Mouse (Mus musculus) heart, embryonic 14.5 days (tissue): ENCODE data around the gene Lgi2. TPM values are rescaled to one million over a fixed set of nuclear protein-coding genes. Genes with fewer than 3 reads are reported as not detected.
A peak's percentile ranks its signal among the peaks of the same experiment; 100 is the strongest.

Experiments used
- ATAC-seq: fragments of 200-750 bp; cut with Nextera tagmentation; 2 replicates; pipeline ENCODE4 v1.8.0; 2017; ENCODE audit warnings: low read depth, moderate TSS enrichment; ENCODE audit not compliant: insufficient number of reproducible peaks, insufficient read depth, low FRiP score
- H3K27ac ChIP-seq, 2 experiments: fragments of 200-500 bp in 1 of 2; fragments of 300-500 bp in 1 of 2; sonication (generic) in 1 of 2; replicated peaks in 1 of 2; 2 replicates each; pipeline ENCODE4 v1.5.1; 2012 to 2014; ENCODE audit warnings: low read depth in 2 of 2, low read length in 2 of 2, control low read depth in 1 of 2, mild to moderate bottlenecking in 1 of 2, mixed read lengths in 1 of 2; ENCODE audit not compliant: control insufficient read depth in 1 of 2, insufficient read depth in 1 of 2
- H3K27me3 ChIP-seq: fragments of 300-500 bp; sonication (generic); 2 replicates; pipeline ENCODE4 v1.6.1; 2014; ENCODE audit warnings: mild to moderate bottlenecking, low read length, control low read depth; ENCODE audit not compliant: control insufficient read depth, insufficient read depth
- H3K36me3 ChIP-seq: fragments of 300-500 bp; sonication (generic); 2 replicates; pipeline ENCODE4 v1.6.1; 2014; ENCODE audit warnings: mild to moderate bottlenecking, control low read depth, low read length, mixed read lengths; ENCODE audit not compliant: control insufficient read depth, insufficient read depth
- H3K4me1 ChIP-seq, 2 experiments: fragments of 200-500 bp in 1 of 2; fragments of 300-500 bp in 1 of 2; sonication (generic) in 1 of 2; 2 replicates each; pipeline ENCODE4 v1.6.1; 2012 to 2014; ENCODE audit warnings: low read length in 2 of 2, control low read depth in 1 of 2, mixed read lengths in 1 of 2; ENCODE audit not compliant: control insufficient read depth in 2 of 2, insufficient read depth in 2 of 2
- H3K4me2 ChIP-seq: fragments of 300-500 bp; sonication (generic); 2 replicates; pipeline ENCODE4 v1.6.1; 2014; ENCODE audit warnings: mild to moderate bottlenecking, low read length
- H3K4me3 ChIP-seq, 2 experiments: fragments of 200-500 bp in 1 of 2; fragments of 300-500 bp in 1 of 2; sonication (generic) in 1 of 2; 2 replicates each; pipeline ENCODE4 v1.5.1; 2012 to 2014; ENCODE audit warnings: low read length in 2 of 2, mild to moderate bottlenecking in 2 of 2, control low read depth in 1 of 2, low read depth in 1 of 2, moderate library complexity in 1 of 2; ENCODE audit not compliant: control insufficient read depth in 1 of 2, insufficient read depth in 1 of 2
- H3K9ac ChIP-seq: fragments of 300-500 bp; sonication (generic); 2 replicates; pipeline ENCODE4 v1.6.1; 2014; ENCODE audit warnings: mild to moderate bottlenecking, low read length
- H3K9me3 ChIP-seq: fragments of 300-500 bp; sonication (generic); 2 replicates; pipeline ENCODE4 v1.6.1; 2016; ENCODE audit warnings: low read length, control low read depth; ENCODE audit not compliant: control insufficient read depth
- WGBS: fragments of 180-500 bp; shearing (Covaris S2); extraction: QIAGEN DNeasy Blood & Tissue Kit; methylation state at CpG from one replicate; pipeline ENCODE4 v1.1.7; 2014; 5-methylcytosine and 5-hydroxymethylcytosine counted together
- polyA plus RNA-seq: library from polyadenylated mRNA; unstranded; fragments of >200 nt; fragmentation: Nextera tagmentation; extraction: Ambion mirVana; gene quantifications from 2 replicates; pipeline ENCODE4 v1.2.1, GENCODE M21; 2014

Gene Lgi2
- polyA plus RNA-seq, 1 experiment from 2014 or later: 2.1 TPM

- H3K4me2 ChIP-seq: no peak overlapping the region
- 42% methylated on average over 3 of the region's 3 CpGs for WGBS
- ATAC-seq: no peak
Measured at GRCm38 (mm10) chr5:52524207-52524606, 42.1 kb downstream of the Lgi2 start.

GRCm38 (mm10) chr5:52519921-52520320, 46.3 kb downstream of the Lgi2 start:
- Histone ChIP-seq H3K27ac (no peak overlapping the region), H3K36me3 (no peaks in the 10 kb centered on the region), H3K4me3 (no peak overlapping the region), H3K4me1 (peaks cover 0 to 3% of the 10 kb centered on the region in 2 experiments; a peak in 2 of 4 replicates), H3K4me2 (no peak overlapping the region), H3K27me3 (peaks cover 5% of the 10 kb centered on the region; the same call in 1 of the 2 replicates), H3K9ac (no peak overlapping the region), H3K9me3 (0 out of 2 replicates have a peak, but pooled peaks cover 3% of the 10 kb centered on the region)
- 84% methylated on average over 2 of the region's 2 CpGs for WGBS
- no peak for ATAC-seq

More at GRCm38 (mm10) chr5:52524207-52524606, 42.1 kb downstream of the Lgi2 start:
- Histone ChIP-seq H3K9me3 (0 out of 2 replicates have a peak, but pooled peaks cover 2% of the 10 kb centered on the region), H3K4me1 (peaks cover 0 to 7% of the 10 kb centered on the region in 2 experiments; a peak in 2 of 4 replicates), H3K9ac (no peak overlapping the region), H3K27ac (no peak overlapping the region), H3K27me3 (no peaks in the 10 kb centered on the region), H3K4me3 (no peak overlapping the region), H3K36me3 (no peaks in the 10 kb centered on the region)

- ATAC-seq: no peak
- Histone ChIP-seq H3K4me1 (peaks cover 0 to 3% of the 10 kb centered on the region in 2 experiments; a peak in 2 of 4 replicates), H3K4me3 (peak overlapping the region; percentile 24 to 28), H3K27ac (no peak overlapping the region), H3K9me3 (0 out of 2 replicates have a peak, but pooled peaks cover 3% of the 10 kb centered on the region), H3K4me2 (peak overlapping the region; percentile 70), H3K9ac (peak overlapping the region; percentile 59), H3K36me3 (no peaks in the 10 kb centered on the region), H3K27me3 (peaks cover 5% of the 10 kb centered on the region; the same call in 1 of the 2 replicates)
- 21% methylated on average over 21 of the region's 21 CpGs for WGBS
Measured at GRCm38 (mm10) chr5:52516072-52516476, 50.2 kb downstream of the Lgi2 start.

GRCm38 (mm10) chr5:52515246-52516021, 50.8 kb downstream of the Lgi2 start:
- Histone ChIP-seq H3K4me2 (peak overlapping the region; percentile 70), H3K27me3 (peaks cover 5% of the 10 kb centered on the region; the same call in 1 of the 2 replicates), H3K4me1 (peaks cover 0 to 3% of the 10 kb centered on the region in 2 experiments; a peak in 2 of 4 replicates), H3K9me3 (0 out of 2 replicates have a peak, but pooled peaks cover 3% of the 10 kb centered on the region), H3K9ac (peak overlapping the region; percentile 59; the same call in 1 of the 2 replicates), H3K27ac (no peak overlapping the region), H3K36me3 (no peaks in the 10 kb centered on the region), H3K4me3 (peak overlapping the region; percentile 20 to 28)
- 37% methylated on average over 22 of the region's 22 CpGs for WGBS
- ATAC-seq: no peak

- Histone ChIP-seq H3K4me2 (no peak overlapping the region), H3K9me3 (no peaks in the 10 kb centered on the region), H3K4me3 (no peak overlapping the region), H3K36me3 (no peaks in the 10 kb centered on the region), H3K4me1 (peaks cover 11 to 13% of the 10 kb centered on the region in 2 experiments), H3K9ac (no peak overlapping the region), H3K27me3 (no peaks in the 10 kb centered on the region), H3K27ac (no peak overlapping the region)
- 54% methylated on average over 3 of the region's 3 CpGs for WGBS
- no peak for ATAC-seq
Measured at GRCm38 (mm10) chr5:52511089-52511488, 55.2 kb downstream of the Lgi2 start.

- WGBS: 46% methylated on average over 6 of the region's 6 CpGs
- H3K4me1 ChIP-seq: peaks cover 10 to 13% of the 10 kb centered on the region in 2 experiments; a peak in 3 of 4 replicates
- H3K36me3 ChIP-seq: no peaks in the 10 kb centered on the region
- no peaks in the 10 kb centered on the region for H3K9me3 ChIP-seq
- no peak overlapping the region for H3K4me3 ChIP-seq
- no peak overlapping the region for H3K9ac ChIP-seq
- no peaks in the 10 kb centered on the region for H3K27me3 ChIP-seq
- peak overlapping the region; percentile 75 to 81 for H3K27ac ChIP-seq
- ATAC-seq: peak; percentile 72; the same call in 1 of the 2 replicates
- H3K4me2 ChIP-seq: no peak overlapping the region
Measured at GRCm38 (mm10) chr5:52509416-52509815, 56.8 kb downstream of the Lgi2 start.

GRCm38 (mm10) chr5:52504666-52505065, 61.6 kb downstream of the Lgi2 start:
- H3K4me3 ChIP-seq: no peak overlapping the region
- peaks cover 6% of the 10 kb centered on the region in 2 experiments; a peak in 3 of 4 replicates for H3K4me1 ChIP-seq
- no peaks in the 10 kb centered on the region for H3K9me3 ChIP-seq
- no peaks in the 10 kb centered on the region for H3K27me3 ChIP-seq
- H3K4me2 ChIP-seq: no peak overlapping the region
- H3K27ac ChIP-seq: no peak overlapping the region
- H3K36me3 ChIP-seq: no peaks in the 10 kb centered on the region
- ATAC-seq: no peak
- H3K9ac ChIP-seq: no peak overlapping the region
- WGBS: 75% methylated on average over 13 of the region's 13 CpGs
